Mouse (Mus musculus): ENCODE data around the gene Gm6525. TPM values are rescaled to one million over a fixed set of nuclear protein-coding genes. Genes with fewer than 3 reads are reported as not detected.

The Gm6525 gene
- total and polyA plus RNA-seq, 3 experiments, result 0.17 to 0.71 (median 0.31) TPM

DNA sequence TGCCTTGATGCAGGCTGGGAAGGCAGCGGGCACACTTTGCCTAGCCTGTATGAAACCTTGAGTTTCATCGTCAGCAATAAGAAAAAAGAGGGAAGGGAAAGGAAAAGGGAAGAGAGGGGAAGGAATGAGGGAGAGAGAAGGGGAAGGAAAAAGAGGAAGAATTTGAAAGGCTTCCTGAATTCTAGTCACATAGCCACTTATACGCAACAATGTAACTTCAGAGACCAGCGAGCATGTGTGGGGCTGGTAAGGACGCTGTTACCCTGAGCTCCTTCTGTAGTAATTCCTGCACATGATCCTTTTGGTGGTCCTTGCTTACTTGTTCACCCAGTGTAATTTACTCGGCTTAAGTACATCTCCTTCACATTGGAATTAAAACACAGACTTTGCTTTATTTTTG, 5.0 kb upstream of the Gm6525 start:
- Histone ChIP-seq H3K4me3 (replicated peaks in 1 of 3; ENCODE audit: low read depth in 2 of 3, low read length in 2 of 3, poor library complexity in 1 of 3) (no peak overlapping the region), H3K4me2 (ENCODE audit: insufficient read depth, low read depth, poor library complexity, severe bottlenecking) (0 out of 2 replicates have a peak overlapping the region, but pooled peaks have one; percentile 22), H3K9me3 (replicated peaks; ENCODE audit: low read length) (no peaks in the 10 kb centered on the region), H3K4me1 (ENCODE audit: control insufficient read depth in 1 of 2, insufficient read depth in 2 of 2) (peaks cover 3 to 17% of the 10 kb centered on the region in 2 experiments; a peak in 3 of 4 replicates), H3K9ac (ENCODE audit: insufficient read depth, low read depth) (no peak overlapping the region), H3K27ac (ENCODE audit: insufficient read depth, low read depth) (no peak overlapping the region), H3K79me2 (replicated peaks; ENCODE audit: control insufficient read depth, extremely low read depth, insufficient read depth, poor library complexity, severe bottlenecking) (no peaks in the 10 kb centered on the region), H3K36me3 (replicated peaks in 1 of 2; ENCODE audit: control insufficient read depth in 1 of 2, insufficient read depth in 1 of 2, low read length in 1 of 2) (peaks cover 0 to 25% of the 10 kb centered on the region in 2 experiments), H3K27me3 (replicated peaks) (no peaks in the 10 kb centered on the region)
- DNase-seq (ENCODE audit: extremely low read depth), result no peak
- in situ Hi-C loops (cut with MboI; ENCODE audit: low pct_ligation_motif_present, low pct_unique_long_range_greater_than_20kb, low sequenced_read_pairs) (loop anchor here (25.0 kb wide), 1 partner anchor 368 kb away; no protein-coding TSS in a partner anchor), dilution Hi-C loops (cut with MboI; ENCODE audit: extremely low pct_ligation_motif_present, extremely low pct_unique_long_range_greater_than_20kb, low sequenced_read_pairs) (no loop called here)
- TF ChIP-seq POLR2AphosphoS2 (IDR thresholded peaks at IDR 0.05; ENCODE audit: low read depth, low read length), result no peak
- TF ChIP-seq MAZ (IDR thresholded peaks at IDR 0.05; ENCODE audit: low read depth, low read length), result no peak
- no peak for TF ChIP-seq ZKSCAN1 (IDR thresholded peaks at IDR 0.05; ENCODE audit: borderline replicate concordance, low read depth, low read length)
- TF ChIP-seq POLR2A (IDR thresholded peaks at IDR 0.05; ENCODE audit: low read depth, low read length), result no peak
- no peak for TF ChIP-seq TBP (conservative IDR thresholded peaks at IDR 0.05; ENCODE audit: low read depth, low read length)
- no peak for TF ChIP-seq RCOR1 (conservative IDR thresholded peaks at IDR 0.05; ENCODE audit: low read depth, low read length)
- TF ChIP-seq SIN3A (IDR thresholded peaks at IDR 0.05; ENCODE audit: low read length), result no peak
- no peak for TF ChIP-seq MAFK (IDR thresholded peaks at IDR 0.05; ENCODE audit: insufficient replicate concordance, low read length)
- TF ChIP-seq PAX5 (IDR thresholded peaks at IDR 0.05; ENCODE audit: low read length), result no peak
- no peak for TF ChIP-seq UBTF (IDR thresholded peaks at IDR 0.05; ENCODE audit: low read depth, low read length)
- no peak for TF ChIP-seq IRF4 (IDR thresholded peaks at IDR 0.05; ENCODE audit: low read depth, low read length)
- TF ChIP-seq MXI1 (IDR thresholded peaks at IDR 0.05; ENCODE audit: low read depth, low read length), result no peak
- TF ChIP-seq RAD21 (IDR thresholded peaks at IDR 0.05; ENCODE audit: low read depth, low read length), result no peak
- no peak for TF ChIP-seq USF1 (IDR thresholded peaks at IDR 0.05; ENCODE audit: low read depth, low read length)
- no peak for TF ChIP-seq CHD1 (IDR thresholded peaks at IDR 0.05; ENCODE audit: low read depth, low read length)
- no peak for TF ChIP-seq ELF1 (IDR thresholded peaks at IDR 0.05; ENCODE audit: low read depth, low read length)
- no peak for TF ChIP-seq MYC (IDR thresholded peaks at IDR 0.05; ENCODE audit: low read depth, low read length)
- no peak for TF ChIP-seq CTCF (conservative IDR thresholded peaks at IDR 0.05 in 1 of 2, IDR thresholded peaks at IDR 0.05 in 1 of 2; ENCODE audit: low read depth in 2 of 2, low read length in 2 of 2)
- TF ChIP-seq NELFE (IDR thresholded peaks at IDR 0.05; ENCODE audit: low read depth, low read length), result no peak

DNA sequence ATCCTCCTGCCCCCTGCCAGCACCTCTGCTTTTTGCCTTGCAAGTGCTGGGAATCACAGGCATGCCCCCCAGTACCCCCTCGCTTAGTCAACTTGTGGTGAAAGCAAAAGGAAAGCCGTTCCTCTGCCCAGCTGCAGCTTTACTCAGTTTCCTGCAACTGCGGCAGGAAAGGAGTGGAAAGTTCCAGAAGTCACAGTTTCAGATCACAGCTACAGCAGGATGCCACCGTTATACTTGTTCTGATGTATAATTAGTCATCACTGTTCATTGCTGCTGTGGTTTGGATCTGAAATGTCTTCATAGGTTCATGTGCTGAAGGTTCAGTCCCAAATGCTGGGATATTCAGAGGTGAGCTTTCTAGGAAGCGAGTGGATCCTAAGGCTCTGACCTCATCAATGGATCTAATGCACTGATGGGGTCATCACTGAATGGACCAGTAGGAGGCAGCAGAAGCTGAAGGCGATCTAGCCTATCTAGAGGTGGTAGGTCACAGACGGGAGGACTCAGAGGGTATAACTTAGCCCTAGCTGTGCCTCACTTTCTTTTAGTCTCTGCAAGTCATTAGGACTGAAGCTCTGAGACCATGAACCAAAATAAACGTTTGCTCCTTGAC, 4.4 kb upstream of the Gm6525 start:
- H3K4me1 ChIP-seq (ENCODE audit: control insufficient read depth in 1 of 2, insufficient read depth in 2 of 2), result peaks cover 3 to 17% of the 10 kb centered on the region in 2 experiments; a peak in 3 of 4 replicates
- H3K27ac ChIP-seq (ENCODE audit: insufficient read depth, low read depth), result no peak overlapping the region
- H3K9me3 ChIP-seq (replicated peaks; ENCODE audit: low read length), result no peaks in the 10 kb centered on the region
- dilution Hi-C loops (cut with MboI; ENCODE audit: extremely low pct_ligation_motif_present, extremely low pct_unique_long_range_greater_than_20kb, low sequenced_read_pairs) (no loop called here), in situ Hi-C loops (cut with MboI; ENCODE audit: low pct_ligation_motif_present, low pct_unique_long_range_greater_than_20kb, low sequenced_read_pairs) (loop anchor here (5.0 to 25.0 kb wide), 2 partner anchors 143 to 368 kb away; no protein-coding TSS in a partner anchor)
- H3K4me2 ChIP-seq (ENCODE audit: insufficient read depth, low read depth, poor library complexity, severe bottlenecking), result 0 out of 2 replicates have a peak overlapping the region, but pooled peaks have one; percentile 22
- H3K36me3 ChIP-seq (replicated peaks in 1 of 2; ENCODE audit: control insufficient read depth in 1 of 2, insufficient read depth in 1 of 2, low read length in 1 of 2), result peaks cover 0 to 22% of the 10 kb centered on the region in 2 experiments
- no peaks in the 10 kb centered on the region for H3K27me3 ChIP-seq (replicated peaks)
- H3K9ac ChIP-seq (ENCODE audit: insufficient read depth, low read depth), result no peak overlapping the region
- no peak overlapping the region for H3K4me3 ChIP-seq (replicated peaks in 1 of 3; ENCODE audit: low read depth in 2 of 3, low read length in 2 of 3, poor library complexity in 1 of 3)
- peak; percentile 37 for DNase-seq (ENCODE audit: extremely low read depth)
- TF ChIP-seq GABPA (IDR thresholded peaks at IDR 0.05; ENCODE audit: insufficient replicate concordance, low read depth, low read length) (no peak), SIN3A (IDR thresholded peaks at IDR 0.05; ENCODE audit: low read length) (no peak), EP300 (IDR thresholded peaks at IDR 0.05; ENCODE audit: low read length) (peak; percentile 61; the same call in 1 of the 2 replicates), IRF4 (IDR thresholded peaks at IDR 0.05; ENCODE audit: low read depth, low read length) (0 out of 2 replicates have a peak, but pooled peaks have one; percentile 35), MYC (IDR thresholded peaks at IDR 0.05; ENCODE audit: low read depth, low read length) (no peak), SMC3 (IDR thresholded peaks at IDR 0.05; ENCODE audit: low read depth, low read length) (peak; percentile 54), CTCF (conservative IDR thresholded peaks at IDR 0.05 in 1 of 2, IDR thresholded peaks at IDR 0.05 in 1 of 2; ENCODE audit: low read depth in 2 of 2, low read length in 2 of 2) (peak; percentile 33 to 71; a peak in 3 of 4 replicates), CHD2 (IDR thresholded peaks at IDR 0.05; ENCODE audit: low read length) (peak; percentile 33; the same call in 1 of the 2 replicates), TCF12 (IDR thresholded peaks at IDR 0.05; ENCODE audit: low read depth, low read length) (0 out of 2 replicates have a peak, but pooled peaks have one; percentile 10), ETS1 (conservative IDR thresholded peaks at IDR 0.05; ENCODE audit: low read depth, low read length) (peak; percentile 47; the same call in 1 of the 2 replicates), USF2 (conservative IDR thresholded peaks at IDR 0.05; ENCODE audit: low read depth, low read length) (no peak), RAD21 (IDR thresholded peaks at IDR 0.05; ENCODE audit: low read depth, low read length) (peak; percentile 53), POLR2A (IDR thresholded peaks at IDR 0.05; ENCODE audit: low read depth, low read length) (no peak)
- H3K79me2 ChIP-seq (replicated peaks; ENCODE audit: control insufficient read depth, extremely low read depth, insufficient read depth, poor library complexity, severe bottlenecking), result no peaks in the 10 kb centered on the region
